Mouse (Mus musculus): Measurements from ENCODE around the gene Hoga1. TPM values are rescaled to one million over a fixed set of nuclear protein-coding genes. Genes with fewer than 3 reads are reported as not detected.
A peak's percentile ranks its signal among the peaks of the same experiment; 100 is the strongest.

Hoga1 gene
- polyA plus RNA-seq, 1 experiment from 2014 or later = 16.2 TPM

- ATAC-seq = peak; percentile 97
- Histone ChIP-seq H3K4me3 (ENCODE audit: low read depth, low read length) (peak within 1 kb of the TSS; percentile 82), H3K9me3 (ENCODE audit: control insufficient read depth) (no peaks in the 10 kb centered on the region), H3K4me1 (replicated peaks; ENCODE audit: control insufficient read depth, insufficient read depth, low read length) (peaks cover 8% of the 10 kb centered on the region), H3K27ac (ENCODE audit: low read depth, low read length) (peak within 1 kb of the TSS; percentile 97), H3K4me2 (replicated peaks; ENCODE audit: low read depth) (peak within 1 kb of the TSS; percentile 75), H3K36me3 (ENCODE audit: control insufficient read depth, insufficient read depth) (peaks cover 6% of the 10 kb centered on the region; the same call in 1 of the 2 replicates), H3K9ac (ENCODE audit: low read depth, low read length) (peak within 1 kb of the TSS; percentile 87), H3K27me3 (replicated peaks; ENCODE audit: control insufficient read depth, insufficient read depth, low read length) (no peaks in the 10 kb centered on the region)
- TF ChIP-seq CTCF (IDR thresholded peaks at IDR 0.05; ENCODE audit: low read depth) = no peak
- under 1% methylated on average over 51 of the region's 55 CpGs for WGBS
These were observed 44.6 kb downstream of the Hoga1 start, which contains the start of gene Pi4k2a for GRCm38 (mm10) chr19:42089748-42090595. Gene Pi4k2a, plus strand, starts transcription at chr19:42090470.

GRCm38 (mm10) chr19:42090637-42091141 lies 45.3 kb downstream of the Hoga1 start:
- Histone ChIP-seq H3K4me3 (ENCODE audit: low read depth, low read length) (peak overlapping the region; percentile 82), H3K9ac (ENCODE audit: low read depth, low read length) (peak overlapping the region; percentile 87), H3K4me1 (replicated peaks; ENCODE audit: control insufficient read depth, insufficient read depth, low read length) (peaks cover 8% of the 10 kb centered on the region), H3K27ac (ENCODE audit: low read depth, low read length) (peak overlapping the region; percentile 97), H3K9me3 (ENCODE audit: control insufficient read depth) (no peaks in the 10 kb centered on the region), H3K4me2 (replicated peaks; ENCODE audit: low read depth) (peak overlapping the region; percentile 75), H3K36me3 (ENCODE audit: control insufficient read depth, insufficient read depth) (peaks cover 6% of the 10 kb centered on the region; the same call in 1 of the 2 replicates), H3K27me3 (replicated peaks; ENCODE audit: control insufficient read depth, insufficient read depth, low read length) (no peaks in the 10 kb centered on the region)
- WGBS = under 1% methylated on average over 46 of the region's 52 CpGs
- ATAC-seq = peak; percentile 41
- peak; percentile 33; the same call in 1 of the 2 replicates for TF ChIP-seq CTCF (IDR thresholded peaks at IDR 0.05; ENCODE audit: low read depth)

GRCm38 (mm10) chr19:42099406-42099805 lies 54.0 kb downstream of the Hoga1 start:
- Histone ChIP-seq H3K27me3 (replicated peaks; ENCODE audit: control insufficient read depth, insufficient read depth, low read length) (no peaks in the 10 kb centered on the region), H3K4me1 (replicated peaks; ENCODE audit: control insufficient read depth, insufficient read depth, low read length) (no peaks in the 10 kb centered on the region), H3K27ac (ENCODE audit: low read depth, low read length) (no peak overlapping the region), H3K4me2 (replicated peaks; ENCODE audit: low read depth) (no peak overlapping the region), H3K4me3 (ENCODE audit: low read depth, low read length) (no peak overlapping the region), H3K9me3 (ENCODE audit: control insufficient read depth) (no peaks in the 10 kb centered on the region), H3K9ac (ENCODE audit: low read depth, low read length) (no peak overlapping the region), H3K36me3 (ENCODE audit: control insufficient read depth, insufficient read depth) (peaks cover 37% of the 10 kb centered on the region)
- no peak for TF ChIP-seq CTCF (IDR thresholded peaks at IDR 0.05; ENCODE audit: low read depth)
- WGBS = 68% methylated on average over 3 of the region's 3 CpGs
- no peak for ATAC-seq

- H3K4me2 ChIP-seq (replicated peaks; ENCODE audit: low read depth) = no peak overlapping the region
- H3K4me3 ChIP-seq (ENCODE audit: low read depth, low read length) = no peak overlapping the region
- no peak for ATAC-seq
- TF ChIP-seq CTCF (IDR thresholded peaks at IDR 0.05; ENCODE audit: low read depth) = peak; percentile 12; the same call in 1 of the 2 replicates
- H3K4me1 ChIP-seq (replicated peaks; ENCODE audit: control insufficient read depth, insufficient read depth, low read length) = no peaks in the 10 kb centered on the region
- H3K36me3 ChIP-seq (ENCODE audit: control insufficient read depth, insufficient read depth) = peaks cover 48% of the 10 kb centered on the region
- H3K27ac ChIP-seq (ENCODE audit: low read depth, low read length) = no peak overlapping the region
- no peak overlapping the region for H3K9ac ChIP-seq (ENCODE audit: low read depth, low read length)
- 93% methylated on average over 9 of the region's 9 CpGs for WGBS
- H3K9me3 ChIP-seq (ENCODE audit: control insufficient read depth) = no peaks in the 10 kb centered on the region
- no peaks in the 10 kb centered on the region for H3K27me3 ChIP-seq (replicated peaks; ENCODE audit: control insufficient read depth, insufficient read depth, low read length)
These were observed 59.3 kb downstream of the Hoga1 start for GRCm38 (mm10) chr19:42104681-42105080.

GRCm38 (mm10) chr19:42115783-42116335 lies 70.4 kb downstream of the Hoga1 start:
- no peak for ATAC-seq
- H3K9me3 ChIP-seq (ENCODE audit: control insufficient read depth) = no peaks in the 10 kb centered on the region
- WGBS = 76% methylated on average over 4 of the region's 4 CpGs
- H3K9ac ChIP-seq (ENCODE audit: low read depth, low read length) = no peak overlapping the region
- TF ChIP-seq CTCF (IDR thresholded peaks at IDR 0.05; ENCODE audit: low read depth) = no peak
- H3K27me3 ChIP-seq (replicated peaks; ENCODE audit: control insufficient read depth, insufficient read depth, low read length) = no peaks in the 10 kb centered on the region
- H3K4me2 ChIP-seq (replicated peaks; ENCODE audit: low read depth) = no peak overlapping the region
- no peak overlapping the region for H3K27ac ChIP-seq (ENCODE audit: low read depth, low read length)
- no peaks in the 10 kb centered on the region for H3K4me1 ChIP-seq (replicated peaks; ENCODE audit: control insufficient read depth, insufficient read depth, low read length)
- H3K36me3 ChIP-seq (ENCODE audit: control insufficient read depth, insufficient read depth) = peaks cover 68% of the 10 kb centered on the region
- H3K4me3 ChIP-seq (ENCODE audit: low read depth, low read length) = no peak overlapping the region

- ATAC-seq = no peak
- no peaks in the 10 kb centered on the region for H3K27me3 ChIP-seq (replicated peaks; ENCODE audit: control insufficient read depth, insufficient read depth, low read length)
- H3K4me3 ChIP-seq (ENCODE audit: low read depth, low read length) = no peak overlapping the region
- no peak overlapping the region for H3K4me2 ChIP-seq (replicated peaks; ENCODE audit: low read depth)
- H3K36me3 ChIP-seq (ENCODE audit: control insufficient read depth, insufficient read depth) = peaks cover 82% of the 10 kb centered on the region
- H3K9ac ChIP-seq (ENCODE audit: low read depth, low read length) = no peak overlapping the region
- TF ChIP-seq CTCF (IDR thresholded peaks at IDR 0.05; ENCODE audit: low read depth) = no peak
- H3K9me3 ChIP-seq (ENCODE audit: control insufficient read depth) = no peaks in the 10 kb centered on the region
- WGBS = 92% methylated on average over 9 of the region's 9 CpGs
- no peak overlapping the region for H3K27ac ChIP-seq (ENCODE audit: low read depth, low read length)
- H3K4me1 ChIP-seq (replicated peaks; ENCODE audit: control insufficient read depth, insufficient read depth, low read length) = no peaks in the 10 kb centered on the region
These were observed 72.7 kb downstream of the Hoga1 start for GRCm38 (mm10) chr19:42118142-42118541.

Data from intestine, postnatal 0 days (tissue).